Mouse (Mus musculus): ENCODE data around the gene Rapgefl1.

DNA sequence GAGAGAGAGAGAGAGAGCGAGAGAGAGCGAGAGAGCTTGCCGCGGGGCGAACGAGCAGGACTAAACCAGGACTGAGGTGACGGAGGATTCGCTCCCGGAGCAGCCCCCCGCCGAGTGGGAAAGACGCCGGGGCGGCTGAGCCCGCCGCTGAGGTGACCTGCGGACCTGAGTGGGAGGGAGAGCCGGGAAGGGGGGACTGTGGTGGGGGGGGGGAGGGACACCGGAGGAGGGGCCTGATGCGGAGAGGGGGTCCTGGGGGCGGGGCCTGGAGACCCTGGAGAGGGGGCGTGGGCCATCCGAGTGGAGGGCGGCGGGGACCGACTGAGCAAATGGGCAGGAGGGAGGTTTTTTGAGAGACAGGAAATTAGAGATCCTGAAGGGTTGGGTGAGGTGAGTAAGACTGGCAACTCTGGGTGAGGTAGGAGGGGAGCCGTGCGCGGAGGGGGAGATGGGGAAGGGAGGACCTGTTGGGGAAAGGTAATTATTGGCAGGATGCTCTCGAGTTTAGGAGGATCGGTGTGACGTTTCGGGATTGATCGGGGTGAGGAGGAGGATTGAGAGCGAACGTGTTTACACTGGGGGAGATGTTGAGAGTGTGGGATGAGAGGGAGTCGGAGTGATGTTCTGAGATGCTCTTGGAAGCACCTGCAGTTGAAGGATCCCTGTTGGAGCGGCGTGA is 27.3 kb downstream of the Rapgefl1 start:
- no peak for TF ChIP-seq GATA1 (IDR thresholded peaks at IDR 0.05; ENCODE audit: borderline replicate concordance, low read length)
- TF ChIP-seq FLI1 (IDR thresholded peaks at IDR 0.05; ENCODE audit: low read length) = no peak

Measured in megakaryocyte, embryonic 14.5 days (primary cell).